Mouse (Mus musculus): ENCODE measurements around the gene Wdr86. TPM values are rescaled to one million over a fixed set of nuclear protein-coding genes. Genes with fewer than 3 reads are reported as not detected.
A peak's percentile ranks its signal among the peaks of the same experiment; 100 is the strongest.

Gene Wdr86
- polyA plus RNA-seq, 1 experiment from 2014 or later = 3.0 TPM

DNA sequence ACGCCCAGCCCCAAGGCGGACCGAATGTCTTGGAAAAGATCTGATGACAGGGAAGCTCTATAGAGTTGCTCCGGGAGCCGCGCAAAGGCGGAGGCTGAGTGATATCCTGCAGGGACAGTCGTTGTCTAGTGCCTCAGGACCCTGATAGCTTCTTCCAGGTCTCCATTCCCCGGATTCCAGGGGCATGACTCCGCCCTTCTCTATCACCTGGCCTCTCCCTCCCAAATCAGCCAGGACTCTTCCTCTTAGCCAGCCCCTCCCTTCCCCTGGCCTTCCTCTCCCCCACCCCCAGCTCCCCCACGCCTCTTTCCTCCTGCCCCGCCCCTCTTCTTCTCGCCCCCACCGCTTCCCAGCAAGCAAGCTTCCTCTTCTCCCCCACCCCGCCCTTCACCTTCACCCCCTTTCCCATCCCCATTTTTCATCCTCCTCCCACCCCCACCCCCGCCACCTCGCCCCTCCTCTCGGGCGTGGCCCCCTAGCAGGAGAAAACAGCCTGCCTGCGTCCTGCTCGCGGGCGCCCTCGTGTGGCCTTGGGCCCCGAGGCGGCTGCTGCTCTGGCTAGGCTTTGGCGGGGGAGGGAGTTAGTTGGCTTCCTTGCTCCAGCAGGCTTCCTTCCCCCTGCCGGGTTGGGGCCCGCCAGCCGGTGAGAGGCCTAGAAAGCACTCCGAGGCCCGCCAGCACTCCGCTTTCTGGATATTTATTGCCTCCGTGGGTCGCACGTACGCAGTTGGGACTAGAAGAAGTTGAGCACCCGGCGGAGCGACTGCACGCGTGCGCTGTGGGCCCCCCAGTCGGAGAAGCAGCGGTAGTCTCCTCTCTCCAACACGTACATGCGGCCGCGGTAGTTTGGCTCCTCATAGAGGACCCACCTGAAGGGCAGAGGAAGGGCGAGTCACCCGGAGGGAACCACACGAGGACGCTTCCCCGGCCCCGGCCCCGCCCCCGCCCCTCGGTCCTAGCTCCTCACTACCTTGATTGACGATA, 20.1 kb upstream of the Wdr86 start:
- Histone ChIP-seq H3K36me3 (ENCODE audit: poor library complexity, severe bottlenecking) (no peaks in the 10 kb centered on the region), H3K9ac (peak overlapping the region; percentile 71), H3K9me3 (replicated peaks) (no peaks in the 10 kb centered on the region), H3K4me1 (peaks cover 25% of the 10 kb centered on the region), H3K27ac (peak overlapping the region; percentile 19), H3K4me2 (peak overlapping the region; percentile 91), H3K27me3 (0 out of 2 replicates have a peak, but pooled peaks cover 5% of the 10 kb centered on the region), H3K4me3 (peak overlapping the region; percentile 59)
- ATAC-seq = peak; percentile 87
- whole genome bisulfite sequencing = 1% methylated on average over 59 of the region's 59 CpGs

DNA sequence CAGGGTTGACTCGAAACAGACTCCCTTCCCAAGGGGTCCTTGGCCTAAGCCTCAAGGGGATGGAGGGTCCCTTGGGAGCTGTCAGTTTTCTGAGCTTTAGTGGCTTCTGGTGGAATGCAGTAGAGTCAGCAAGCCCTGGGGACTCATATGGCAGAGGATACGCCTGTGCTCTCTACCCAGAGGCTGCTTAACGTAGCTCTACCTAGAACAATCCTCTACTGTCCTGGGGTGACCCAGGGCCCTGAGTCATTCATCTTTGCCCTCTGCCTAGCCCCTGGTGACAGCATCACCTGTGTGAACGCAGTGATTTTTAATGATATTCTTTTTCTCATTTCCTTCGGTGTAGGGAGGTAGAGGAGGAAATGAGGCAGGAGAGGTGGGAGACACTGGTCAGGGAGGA, 19.2 kb upstream of the Wdr86 start:
- Histone ChIP-seq H3K4me3 (peak overlapping the region; percentile 59), H3K9ac (peak overlapping the region; percentile 71; the same call in 1 of the 2 replicates), H3K27ac (peak overlapping the region; percentile 19), H3K9me3 (replicated peaks) (no peaks in the 10 kb centered on the region), H3K27me3 (0 out of 2 replicates have a peak, but pooled peaks cover 5% of the 10 kb centered on the region), H3K36me3 (ENCODE audit: poor library complexity, severe bottlenecking) (no peaks in the 10 kb centered on the region), H3K4me1 (peaks cover 25% of the 10 kb centered on the region), H3K4me2 (peak overlapping the region; percentile 91)
- WGBS = 64% methylated on average over 5 of the region's 5 CpGs
- ATAC-seq = 0 out of 2 replicates have a peak, but pooled peaks have one; percentile 0

DNA sequence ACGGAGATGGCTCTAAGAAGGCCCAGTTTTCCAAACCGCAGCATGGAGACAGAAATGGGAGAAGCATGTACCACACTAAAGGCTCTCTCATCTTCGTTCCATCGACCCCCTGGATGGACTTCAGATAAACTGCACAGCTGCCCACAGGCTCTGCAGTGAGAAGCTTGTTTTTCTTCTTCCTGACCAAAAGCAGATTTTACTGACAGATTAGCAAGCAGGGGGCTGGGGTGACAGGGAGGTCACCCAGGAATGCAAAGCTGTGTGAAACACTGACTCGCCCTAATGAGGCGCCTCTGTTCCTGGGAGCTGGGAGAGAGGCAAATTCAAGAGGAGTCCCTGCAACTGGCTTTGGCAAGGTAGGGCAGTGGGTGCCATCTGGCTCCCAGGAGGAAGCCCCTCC, 17.0 kb upstream of the Wdr86 start:
- Histone ChIP-seq H3K4me1 (peaks cover 25% of the 10 kb centered on the region), H3K4me3 (no peak overlapping the region), H3K9me3 (replicated peaks) (no peaks in the 10 kb centered on the region), H3K27ac (no peak overlapping the region), H3K27me3 (0 out of 2 replicates have a peak, but pooled peaks cover 5% of the 10 kb centered on the region), H3K4me2 (no peak overlapping the region), H3K9ac (peak overlapping the region; percentile 26; the same call in 1 of the 2 replicates), H3K36me3 (ENCODE audit: poor library complexity, severe bottlenecking) (no peaks in the 10 kb centered on the region)
- no peak for ATAC-seq
- WGBS = 10% methylated on average over 6 of the region's 6 CpGs

DNA sequence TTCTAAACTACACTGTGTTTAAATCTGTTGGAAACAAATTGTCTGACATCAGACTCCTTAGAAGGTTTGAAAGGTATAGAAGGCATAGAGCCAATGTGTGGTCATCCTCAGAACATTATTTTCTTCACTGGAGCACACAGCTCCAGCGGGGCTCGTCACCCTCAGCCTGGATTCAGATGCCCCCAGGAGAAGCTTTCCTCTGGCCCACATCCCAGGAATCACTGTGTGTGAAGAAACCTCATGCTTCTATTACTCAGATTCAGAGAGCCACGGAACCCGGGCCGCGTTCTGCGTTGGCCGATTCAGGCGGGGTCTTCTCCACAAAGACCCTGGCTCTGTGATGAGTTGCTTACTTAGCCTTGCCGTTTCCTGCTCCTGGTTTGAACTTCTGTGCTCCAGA, 13.4 kb upstream of the Wdr86 start:
- no peak for ATAC-seq
- 93% methylated on average over 10 of the region's 10 CpGs for WGBS
- no peaks in the 10 kb centered on the region for H3K9me3 ChIP-seq (replicated peaks)

DNA sequence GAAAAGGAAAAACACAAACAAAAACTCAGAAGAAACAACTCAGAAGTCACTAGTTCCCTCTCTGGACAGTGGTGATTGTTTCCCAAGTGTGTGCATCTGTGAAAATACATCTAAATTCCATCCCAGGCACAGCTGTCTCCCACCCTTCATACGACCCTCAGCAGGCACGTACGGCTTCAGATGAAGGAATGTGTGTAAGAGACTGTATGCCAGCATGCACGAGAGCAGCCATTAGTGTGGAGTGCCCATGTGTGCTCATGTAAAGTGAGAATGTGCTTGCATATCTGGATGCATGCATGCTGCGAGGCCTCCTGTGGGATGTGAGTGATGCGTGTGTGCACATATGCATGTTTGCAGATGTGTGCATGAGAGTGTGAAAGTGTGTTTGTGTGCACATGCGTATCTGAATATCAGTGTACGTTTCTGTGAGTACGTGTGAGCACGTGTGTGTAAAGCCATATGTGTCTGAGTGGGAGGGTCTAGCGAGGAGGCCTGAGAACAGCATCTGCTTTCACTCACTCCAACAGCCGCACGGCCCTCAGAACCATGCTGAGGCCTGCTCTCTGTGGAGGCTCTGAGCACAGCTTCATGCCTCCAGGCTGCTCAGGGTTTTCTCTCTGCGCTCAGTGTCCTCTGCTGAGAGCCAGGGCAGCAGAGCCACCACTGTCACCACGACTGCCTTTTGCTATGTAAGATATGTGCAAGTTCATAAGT, 10.8 kb upstream of the Wdr86 start:
- Histone ChIP-seq H3K27me3 (no peaks in the 10 kb centered on the region), H3K4me2 (no peak overlapping the region), H3K9me3 (replicated peaks) (no peaks in the 10 kb centered on the region), H3K4me3 (no peak overlapping the region), H3K36me3 (ENCODE audit: poor library complexity, severe bottlenecking) (no peaks in the 10 kb centered on the region), H3K4me1 (no peaks in the 10 kb centered on the region), H3K27ac (no peak overlapping the region), H3K9ac (no peak overlapping the region)
- 77% methylated on average over 15 of the region's 15 CpGs for WGBS
- no peak for ATAC-seq

More for the DNA sequence above, 13.4 kb upstream of the Wdr86 start:
- no peak overlapping the region for H3K9ac ChIP-seq
- H3K27me3 ChIP-seq = no peaks in the 10 kb centered on the region
- H3K4me3 ChIP-seq = no peak overlapping the region
- no peak overlapping the region for H3K4me2 ChIP-seq
- H3K4me1 ChIP-seq = peaks cover 4% of the 10 kb centered on the region; the same call in 1 of the 2 replicates
- H3K36me3 ChIP-seq (ENCODE audit: poor library complexity, severe bottlenecking) = no peaks in the 10 kb centered on the region
- H3K27ac ChIP-seq = no peak overlapping the region

DNA sequence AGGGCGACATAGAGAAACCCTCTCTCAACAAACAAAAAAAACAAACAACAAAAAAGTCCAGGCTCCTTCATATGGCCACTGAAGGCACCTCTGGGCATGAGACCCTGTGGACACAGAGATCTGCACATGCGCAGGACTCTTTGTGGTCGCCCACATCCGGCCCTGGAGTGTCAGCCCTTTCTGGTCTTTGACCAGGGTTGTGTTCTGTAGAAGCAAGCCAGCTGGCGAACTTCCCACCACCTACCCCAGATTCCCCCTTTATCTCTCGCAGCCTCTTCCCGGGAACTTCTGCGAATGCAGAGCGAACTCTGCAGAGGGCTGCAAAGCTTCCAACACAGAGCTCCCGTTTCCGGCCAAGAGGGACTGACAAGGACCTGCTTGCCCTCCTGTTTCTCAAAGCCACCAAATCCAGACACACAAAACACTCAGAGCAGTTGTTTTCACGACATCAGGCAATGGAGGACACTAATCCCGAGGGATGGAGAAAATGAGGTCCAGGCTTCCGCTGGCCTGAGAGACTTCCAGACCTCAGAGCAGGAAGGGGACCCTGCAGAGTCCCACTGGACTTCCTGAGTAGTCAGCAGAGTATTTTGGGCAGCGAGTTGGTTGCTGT, 8.7 kb upstream of the Wdr86 start:
- Histone ChIP-seq H3K9ac (no peak overlapping the region), H3K4me1 (no peaks in the 10 kb centered on the region), H3K9me3 (replicated peaks) (no peaks in the 10 kb centered on the region), H3K27me3 (no peaks in the 10 kb centered on the region), H3K4me2 (no peak overlapping the region), H3K27ac (no peak overlapping the region), H3K4me3 (no peak overlapping the region), H3K36me3 (ENCODE audit: poor library complexity, severe bottlenecking) (no peaks in the 10 kb centered on the region)
- ATAC-seq = no peak
- WGBS = 74% methylated on average over 15 of the region's 15 CpGs

DNA sequence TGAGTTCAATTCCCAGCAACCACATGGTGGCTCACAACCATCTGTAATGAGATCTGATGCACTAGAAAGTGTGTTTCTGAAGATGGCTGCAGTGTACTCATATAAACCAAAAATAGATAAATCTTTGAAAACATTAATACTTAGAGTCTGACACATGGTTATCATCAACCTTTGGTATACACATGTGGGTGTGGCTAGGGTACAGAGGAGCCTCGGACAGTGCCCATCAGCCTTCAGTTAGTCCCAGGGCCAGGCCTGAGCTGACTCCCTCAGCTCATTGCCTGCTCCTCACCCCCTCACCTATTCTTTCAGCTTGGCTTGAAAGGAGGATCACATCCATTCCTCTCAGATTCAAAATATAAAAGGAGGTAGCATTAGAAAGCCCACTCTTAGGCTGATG, 8.0 kb upstream of the Wdr86 start:
- Histone ChIP-seq H3K9me3 (replicated peaks) (no peaks in the 10 kb centered on the region), H3K9ac (no peak overlapping the region), H3K4me1 (peaks cover 4% of the 10 kb centered on the region; the same call in 1 of the 2 replicates), H3K27me3 (no peaks in the 10 kb centered on the region), H3K27ac (no peak overlapping the region), H3K36me3 (ENCODE audit: poor library complexity, severe bottlenecking) (no peaks in the 10 kb centered on the region), H3K4me3 (no peak overlapping the region), H3K4me2 (no peak overlapping the region)
- ATAC-seq = no peak
- 71% methylated on average over 1 of the region's 1 CpGs for WGBS

DNA sequence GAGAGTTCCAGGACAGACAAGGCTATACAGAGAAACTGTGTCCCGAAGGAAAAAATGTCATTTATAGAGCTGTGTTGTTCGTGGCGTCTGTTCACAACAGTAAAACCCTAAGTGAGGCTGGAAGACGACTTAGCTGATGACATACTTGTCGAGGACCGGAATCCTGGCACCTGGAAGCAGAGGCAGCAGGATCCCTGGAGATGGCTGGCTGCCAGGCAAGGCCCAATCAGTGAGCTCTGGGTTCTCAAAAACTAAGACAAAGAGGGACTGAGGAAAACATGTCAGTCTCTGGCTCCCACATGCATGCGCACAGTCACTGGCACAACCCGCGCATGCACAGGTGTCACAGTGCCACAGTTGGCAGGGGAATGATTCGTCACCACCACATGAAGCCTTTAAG, 7.1 kb upstream of the Wdr86 start:
- no peak overlapping the region for H3K9ac ChIP-seq
- H3K4me1 ChIP-seq = peaks cover 12% of the 10 kb centered on the region
- H3K4me3 ChIP-seq = no peak overlapping the region
- no peak for ATAC-seq
- WGBS = 78% methylated on average over 10 of the region's 10 CpGs
- H3K9me3 ChIP-seq (replicated peaks) = no peaks in the 10 kb centered on the region
- no peaks in the 10 kb centered on the region for H3K36me3 ChIP-seq (ENCODE audit: poor library complexity, severe bottlenecking)
- H3K4me2 ChIP-seq = no peak overlapping the region
- H3K27ac ChIP-seq = no peak overlapping the region
- no peaks in the 10 kb centered on the region for H3K27me3 ChIP-seq

DNA sequence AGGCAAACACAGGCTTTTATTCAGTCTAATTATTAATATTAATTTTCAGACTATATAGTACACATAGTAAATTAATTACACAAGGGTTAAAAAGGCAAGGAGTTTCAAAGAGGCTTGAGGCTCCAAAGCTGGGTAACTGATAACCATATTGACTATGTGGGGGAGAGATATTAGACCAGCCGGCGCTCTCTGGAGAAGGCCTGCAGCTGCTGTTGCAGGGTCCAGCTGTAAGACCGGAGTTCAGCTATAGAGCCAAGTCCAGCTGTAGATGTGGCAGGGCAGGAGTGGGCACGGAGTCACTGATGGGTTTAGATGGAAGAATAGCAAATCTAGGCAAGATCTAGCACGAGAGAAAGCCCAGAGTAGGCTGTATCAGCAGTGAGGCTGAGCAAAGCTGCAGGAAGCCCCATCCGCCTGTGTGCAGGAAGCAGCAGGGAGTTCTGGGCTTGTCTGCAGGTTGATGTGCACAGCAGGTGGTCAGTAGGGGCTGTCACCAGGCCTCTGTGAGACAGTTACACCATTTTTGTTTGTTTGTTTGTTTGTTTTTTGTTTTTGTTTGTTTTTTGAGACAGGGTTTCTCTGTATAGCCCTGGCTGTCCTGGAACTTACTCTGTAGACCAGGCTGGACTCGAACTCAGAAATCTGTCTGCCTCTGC, 3.4 kb upstream of the Wdr86 start:
- Histone ChIP-seq H3K4me1 (peaks cover 32% of the 10 kb centered on the region), H3K9ac (no peak overlapping the region), H3K27ac (no peak overlapping the region), H3K27me3 (peaks cover 35% of the 10 kb centered on the region), H3K36me3 (ENCODE audit: poor library complexity, severe bottlenecking) (no peaks in the 10 kb centered on the region), H3K4me3 (no peak overlapping the region), H3K4me2 (no peak overlapping the region), H3K9me3 (replicated peaks) (no peaks in the 10 kb centered on the region)
- no peak for ATAC-seq
- WGBS = 61% methylated on average over 7 of the region's 7 CpGs

DNA sequence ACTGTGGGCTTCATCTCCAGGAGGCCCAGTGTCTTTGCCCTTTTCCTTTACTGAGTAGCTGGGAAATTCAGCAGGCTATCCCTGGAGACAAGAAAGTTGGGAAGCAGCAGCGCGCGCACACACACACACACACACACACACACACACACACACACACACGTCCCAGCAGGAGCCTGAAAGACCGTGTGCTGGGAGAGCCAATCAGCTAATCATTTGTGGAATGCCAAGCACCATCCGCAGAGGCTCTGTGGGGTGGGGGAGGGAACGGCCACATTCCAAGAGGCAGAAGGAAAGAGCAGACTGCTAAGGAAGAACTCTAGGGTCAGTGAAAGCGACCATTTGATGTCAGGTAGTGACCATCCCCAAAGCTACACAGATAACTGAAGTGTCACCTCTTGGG, 2.6 kb upstream of the Wdr86 start:
- under 1% methylated on average over 8 of the region's 8 CpGs for WGBS
- Histone ChIP-seq H3K27ac (no peak overlapping the region; the same call in 1 of the 2 replicates), H3K4me1 (peaks cover 32% of the 10 kb centered on the region), H3K9me3 (replicated peaks) (no peaks in the 10 kb centered on the region), H3K36me3 (ENCODE audit: poor library complexity, severe bottlenecking) (no peaks in the 10 kb centered on the region), H3K27me3 (peaks cover 40% of the 10 kb centered on the region), H3K9ac (no peak overlapping the region), H3K4me3 (no peak overlapping the region), H3K4me2 (no peak overlapping the region)
- ATAC-seq = peak; percentile 48; the same call in 1 of the 2 replicates

DNA sequence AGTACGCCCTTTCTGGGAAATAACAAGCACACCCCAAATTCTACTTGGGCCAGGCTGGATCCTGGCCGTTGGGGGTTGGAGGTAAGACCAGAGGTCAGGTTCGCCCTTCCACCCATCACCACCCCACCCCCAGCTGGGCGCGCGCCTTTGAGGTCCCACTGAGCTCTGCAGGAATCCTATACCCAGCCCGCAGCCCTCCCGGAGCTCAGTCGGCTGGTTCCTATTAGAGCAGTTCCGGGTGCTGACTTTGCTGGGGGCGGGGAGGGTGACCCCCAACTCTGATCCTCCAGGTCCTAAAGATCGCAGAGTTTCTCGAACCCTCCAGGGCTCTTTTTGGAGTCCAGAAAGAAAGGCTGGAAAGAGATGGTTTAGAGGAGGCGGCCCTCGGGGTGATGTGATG, 459 bp upstream of the Wdr86 start:
- no peaks in the 10 kb centered on the region for H3K36me3 ChIP-seq (ENCODE audit: poor library complexity, severe bottlenecking)
- H3K9ac ChIP-seq = no peak overlapping the region
- WGBS = 6% methylated on average over 15 of the region's 15 CpGs
- H3K27me3 ChIP-seq = peaks cover 40% of the 10 kb centered on the region
- H3K4me1 ChIP-seq = peaks cover 32% of the 10 kb centered on the region
- H3K4me2 ChIP-seq = peak overlapping the region; percentile 66
- H3K9me3 ChIP-seq (replicated peaks) = no peaks in the 10 kb centered on the region
- ATAC-seq = peak; percentile 39; the same call in 1 of the 2 replicates
- peak overlapping the region; percentile 42 for H3K4me3 ChIP-seq
- H3K27ac ChIP-seq = no peak overlapping the region

All from forebrain, embryonic 13.5 days (tissue).